Mouse (Mus musculus): ENCODE results near the gene Rcn2.
"Not testable (repeated sequence)": the region's sequence is repeated elsewhere in the genome, so short reads cannot be mapped to it uniquely, and the experiment has no call there.

The Rcn2 gene

GRCm38 (mm10) chr9:56041372-56042180, at the start of gene Rcn2:
Gene Rcn2 (plus strand): TSS chr9:56041845.
- peak; percentile 94 for DNase-seq

GRCm38 (mm10) chr9:56004679-56005078, 37.0 kb upstream of the Rcn2 start:
- DNase-seq: not testable (repeated sequence)

DNA sequence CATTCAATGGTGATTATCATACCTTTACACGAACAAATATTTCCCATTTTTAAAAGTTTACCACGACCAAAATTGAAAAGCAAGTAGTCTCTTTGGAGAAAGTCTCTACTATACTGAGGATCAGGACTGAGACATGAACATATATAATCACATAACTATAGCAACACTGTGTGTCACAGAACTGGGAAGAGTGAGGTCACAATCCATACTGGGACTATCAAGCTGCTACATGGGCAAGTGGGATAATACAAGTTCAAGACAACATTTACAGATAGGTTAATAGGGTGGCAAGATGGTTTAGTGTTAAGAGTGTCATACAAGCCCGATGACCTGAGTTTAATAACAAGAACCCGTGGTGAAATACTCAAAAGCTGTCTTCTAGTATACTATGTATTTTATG, 31.2 kb upstream of the Rcn2 start, which contains the start of gene 4930563M21Rik:
Gene 4930563M21Rik (minus strand): TSS at position 101 of the 400 bp plus-strand sequence.
- no peak for DNase-seq

GRCm38 (mm10) chr9:56024772-56025171, 16.9 kb upstream of the Rcn2 start:
- no peak for DNase-seq

DNA sequence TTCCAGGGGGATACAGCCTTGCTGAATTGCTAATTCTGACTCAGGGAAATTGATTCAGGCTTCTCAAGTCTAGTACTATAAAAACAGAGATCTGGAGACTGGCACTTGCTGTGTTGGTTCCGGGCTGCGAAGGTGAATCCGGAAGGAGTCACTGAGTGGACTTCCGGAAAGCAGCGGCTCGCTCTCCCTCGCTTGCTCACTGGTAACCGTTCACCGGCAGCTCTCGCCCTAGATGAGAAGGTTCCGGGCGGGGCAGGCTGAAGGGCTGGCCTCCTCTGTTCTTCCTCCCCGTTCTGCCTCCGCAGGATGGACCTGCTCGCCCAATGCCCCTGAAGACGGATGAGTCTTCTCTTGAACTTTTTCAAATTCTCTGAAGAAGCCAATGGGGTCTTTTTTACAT, 14.4 kb upstream of the Rcn2 start:
- no peak for DNase-seq

- no peak for DNase-seq
Observed at GRCm38 (mm10) chr9:56032219-56032618, 9.4 kb upstream of the Rcn2 start.

GRCm38 (mm10) chr9:56042181-56042621, 556 bp downstream of the Rcn2 start:
- DNase-seq: no peak

GRCm38 (mm10) chr9:56053796-56054195, 12.2 kb downstream of the Rcn2 start:
- DNase-seq: no peak

DNA sequence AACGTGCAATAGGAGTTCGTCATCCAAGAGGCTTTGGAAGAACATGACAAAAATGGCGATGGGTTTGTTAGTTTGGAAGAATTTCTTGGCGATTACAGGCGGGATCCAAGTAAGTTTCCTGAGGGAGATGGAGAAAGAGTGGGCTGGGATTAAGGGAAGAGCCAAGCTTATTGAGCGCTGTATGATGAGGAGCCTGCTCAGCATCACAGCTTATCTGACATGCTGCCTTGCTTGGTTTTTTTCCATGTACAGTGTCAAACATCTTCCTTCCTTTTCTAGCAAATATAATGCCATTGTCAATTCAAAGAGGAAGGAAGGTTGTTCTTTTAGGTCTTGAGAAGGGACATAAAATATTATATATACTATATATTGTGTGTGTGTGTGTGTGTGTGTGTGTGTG, 14.5 kb downstream of the Rcn2 start:
- no peak for DNase-seq

- no peak for DNase-seq
Observed at GRCm38 (mm10) chr9:56062336-56062735, 20.7 kb downstream of the Rcn2 start.

- no peak for DNase-seq
Observed at GRCm38 (mm10) chr9:56065011-56065410, 23.4 kb downstream of the Rcn2 start.

GRCm38 (mm10) chr9:56067964-56068363, 26.3 kb downstream of the Rcn2 start:
- no peak for DNase-seq

DNA sequence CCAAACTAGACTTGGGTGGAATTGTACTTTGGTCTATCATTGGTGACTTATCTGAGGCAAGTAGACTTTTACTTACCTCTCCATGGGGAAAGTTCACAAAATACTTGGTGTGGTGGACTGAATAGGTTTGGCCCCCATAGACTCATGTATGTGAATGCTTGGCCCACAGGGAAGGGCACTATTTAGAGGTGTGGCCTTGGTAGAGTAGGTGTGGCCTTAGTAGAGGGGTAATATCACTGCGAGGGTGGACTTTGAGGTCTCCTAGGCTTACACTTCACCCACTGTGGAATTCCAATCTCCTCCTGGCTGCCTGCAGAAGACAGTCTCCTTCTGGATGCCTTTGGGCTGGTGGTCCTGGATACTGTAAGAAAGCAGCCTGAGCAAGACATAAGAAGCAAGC, 27.0 kb downstream of the Rcn2 start:
- no peak for DNase-seq

DNA sequence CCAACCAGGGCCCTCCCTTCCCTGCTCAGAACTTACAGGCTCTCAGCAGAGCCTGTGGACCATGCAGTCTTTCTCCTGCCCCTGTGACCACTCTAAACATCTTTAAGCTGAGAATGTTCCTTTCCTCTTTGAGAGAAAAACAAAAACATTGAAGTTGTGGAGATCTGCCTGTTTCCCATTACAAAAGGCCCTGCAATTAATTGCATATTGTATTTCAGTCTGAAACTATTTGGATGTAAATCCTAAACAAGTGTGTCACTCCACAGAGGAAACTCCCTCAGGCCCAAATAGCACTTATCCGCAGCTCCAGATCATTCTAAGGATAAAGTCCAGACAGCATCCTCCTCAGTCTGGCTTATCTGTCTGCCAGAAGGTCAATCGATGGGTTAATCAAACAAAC, 31.2 kb downstream of the Rcn2 start:
- DNase-seq: no peak

- DNase-seq: no peak
Observed at GRCm38 (mm10) chr9:56074863-56075262, 33.2 kb downstream of the Rcn2 start.

DNA sequence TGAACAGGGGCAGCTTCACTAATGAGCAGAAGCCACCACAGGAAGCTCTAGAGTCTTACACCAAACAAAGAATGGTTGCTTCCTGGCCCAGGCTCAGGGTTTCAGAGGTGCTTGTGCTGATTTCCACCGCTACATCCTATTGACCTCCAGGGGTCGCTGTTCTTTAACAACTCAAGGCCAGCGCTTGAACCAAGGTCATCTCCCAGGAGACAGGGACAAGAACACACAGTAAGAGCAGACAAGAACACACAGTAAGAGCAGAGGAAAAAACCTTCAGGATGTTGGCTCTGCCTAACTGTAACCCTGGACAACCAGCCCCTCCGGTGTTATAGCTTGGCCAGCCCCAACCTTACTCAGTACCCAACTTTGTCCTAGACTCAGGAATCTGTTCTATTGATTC, 33.6 kb downstream of the Rcn2 start:
- peak; percentile 40 for DNase-seq

GRCm38 (mm10) chr9:56075901-56076620, 34.4 kb downstream of the Rcn2 start:
- no peak for DNase-seq

DNA sequence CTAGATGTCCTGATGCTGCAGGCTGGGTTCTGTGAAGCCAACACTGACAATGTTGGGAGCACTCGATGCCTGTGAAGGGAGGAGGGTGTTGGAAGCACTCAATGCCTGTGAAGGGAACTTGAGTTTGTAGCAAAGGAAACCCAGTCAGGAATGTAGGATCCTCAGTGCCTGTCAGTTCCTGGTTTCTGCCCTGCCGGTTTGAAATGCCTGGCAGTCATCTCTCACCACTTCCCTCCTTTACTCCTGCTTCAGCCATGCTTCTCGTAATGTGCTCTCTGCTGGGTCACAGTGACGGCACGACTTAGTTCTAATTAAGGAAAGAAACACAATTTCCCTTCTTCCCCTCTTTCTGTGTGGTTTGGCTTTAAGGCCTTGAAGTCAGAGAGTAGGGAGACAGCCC, 37.9 kb downstream of the Rcn2 start:
- no peak for DNase-seq

GRCm38 (mm10) chr9:56086524-56086923, 44.9 kb downstream of the Rcn2 start:
- DNase-seq: no peak

GRCm38 (mm10) chr9:56089778-56090520, 48.3 kb downstream of the Rcn2 start, which contains the start of gene Pstpip1:
Gene Pstpip1 (plus strand): TSS chr9:56089962.
- peak; percentile 60 for DNase-seq

GRCm38 (mm10) chr9:56090546-56091225, 49.0 kb downstream of the Rcn2 start:
- no peak for DNase-seq

- no peak for DNase-seq
Observed at GRCm38 (mm10) chr9:56092102-56092501, 50.5 kb downstream of the Rcn2 start.
